Mouse (Mus musculus) adrenal gland, adult (tissue): ENCODE results near the gene Kcnq4.

Source experiments
- DNase-seq, 2 experiments: peaks; one replicate each; pipeline ENCODE4 v3.0.0; 2022 to 2023; ENCODE audit warnings: low spot score in 1 of 2; ENCODE audit not compliant: inconsistent age in 2 of 2

Kcnq4 gene

GRCm38 (mm10) chr4:120675640-120676039 lies 72.8 kb downstream of the Kcnq4 start:
- no peak for DNase-seq

GRCm38 (mm10) chr4:120674775-120675451 lies 73.5 kb downstream of the Kcnq4 start:
- no peak for DNase-seq

GRCm38 (mm10) chr4:120673606-120674005 lies 74.8 kb downstream of the Kcnq4 start:
- peak; percentile 80 to 90 for DNase-seq

GRCm38 (mm10) chr4:120671046-120671445 lies 77.4 kb downstream of the Kcnq4 start:
- DNase-seq, result no peak

- no peak for DNase-seq
These were observed 78.8 kb downstream of the Kcnq4 start for GRCm38 (mm10) chr4:120669585-120669984.

- peak; percentile 47 to 75 for DNase-seq
These were observed 79.9 kb downstream of the Kcnq4 start for GRCm38 (mm10) chr4:120668551-120668950.

- DNase-seq, result no peak
These were observed 80.9 kb downstream of the Kcnq4 start for GRCm38 (mm10) chr4:120667555-120667954.

GRCm38 (mm10) chr4:120667045-120667501 lies 81.3 kb downstream of the Kcnq4 start:
- DNase-seq, result peak; percentile 77 to 88

GRCm38 (mm10) chr4:120666358-120667024 lies 81.9 kb downstream of the Kcnq4 start, which contains the start of gene Cited4:
Cited4 (plus strand) TSS chr4:120666572.
- DNase-seq, result peak; percentile 91 to 97

GRCm38 (mm10) chr4:120665782-120666181 lies 82.6 kb downstream of the Kcnq4 start:
- DNase-seq, result peak; percentile 68 to 81

GRCm38 (mm10) chr4:120665144-120665700 lies 83.2 kb downstream of the Kcnq4 start:
- DNase-seq, result no peak

- no peak for DNase-seq
These were observed 83.8 kb downstream of the Kcnq4 start for GRCm38 (mm10) chr4:120664601-120665000.

- DNase-seq, result no peak
These were observed 87.9 kb downstream of the Kcnq4 start for GRCm38 (mm10) chr4:120660485-120660884.

GRCm38 (mm10) chr4:120655898-120656297 lies 92.5 kb downstream of the Kcnq4 start:
- no peak for DNase-seq

- DNase-seq, result no peak
These were observed 98.2 kb downstream of the Kcnq4 start for GRCm38 (mm10) chr4:120650208-120650592.

- peak in 1 of 2 experiments; percentile 51 for DNase-seq
These were observed 98.8 kb downstream of the Kcnq4 start for GRCm38 (mm10) chr4:120649369-120650207.
